Mouse (Mus musculus) lung, adult 2 months (tissue): ENCODE data around the gene Oprm1. TPM values are rescaled to one million over a fixed set of nuclear protein-coding genes. Genes with fewer than 3 reads are reported as not detected.

ENCODE experiments used
- DNase-seq: peaks from one replicate; pipeline ENCODE4 v3.0.0; 2022
- H3K4me1 ChIP-seq: fragments of 200-500 bp; 2 replicates; pipeline ENCODE4 v1.6.1; 2011; ENCODE audit warnings: low read length; ENCODE audit not compliant: control insufficient read depth, insufficient read depth
- H3K4me3 ChIP-seq: fragments of 200-500 bp; replicated peaks from 2 replicates; pipeline ENCODE3; 2011; ENCODE audit warnings: low read depth, mild to moderate bottlenecking, control low read depth, low read length; ENCODE audit errors: extremely low read depth
- CTCF ChIP-seq: fragments of 200-500 bp; IDR thresholded peaks from 2 replicates; pipeline ENCODE4 v1.5.1; 2011; ENCODE audit warnings: mild to moderate bottlenecking, low read length, control low read depth; ENCODE audit not compliant: insufficient read depth
- POLR2A ChIP-seq: fragments of 200-500 bp; IDR thresholded peaks from 2 replicates; pipeline ENCODE4 v1.6.1; 2011; ENCODE audit warnings: low read depth, mild to moderate bottlenecking, control low read depth, low read length, borderline replicate concordance; ENCODE audit errors: extremely low read depth
- WGBS: fragments of 180-500 bp; shearing (Covaris S2); methylation state at CpG from one replicate; pipeline ENCODE4 v1.1.7; 2018; 5-methylcytosine and 5-hydroxymethylcytosine counted together
- polyA plus RNA-seq: library from polyadenylated mRNA; depleted of rRNA; stranded (reverse); fragments of >200 nt; gene quantifications from 2 replicates; pipeline ENCODE4 v1.2.3, GENCODE M21; 2012

Oprm1 gene
- polyA plus RNA-seq, 1 experiment = not detected

DNA sequence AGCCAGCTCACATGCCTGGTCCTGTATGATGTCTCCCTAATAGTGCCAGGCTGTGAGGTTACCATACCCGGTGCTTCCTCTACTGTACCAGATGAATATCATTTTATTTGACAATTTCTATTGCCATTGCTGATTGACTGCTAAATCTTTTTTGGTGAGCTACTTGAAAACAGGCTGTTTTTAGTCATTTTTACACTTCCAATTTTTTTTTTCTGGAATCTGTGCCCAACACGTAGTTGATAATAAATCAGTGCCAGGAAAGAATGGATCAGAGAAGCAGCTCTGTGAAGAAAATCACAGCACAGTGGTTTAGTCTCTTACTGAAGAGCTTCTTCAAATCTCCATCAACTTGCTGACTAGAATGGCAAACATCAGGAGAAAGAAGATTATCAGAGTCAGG, 168.4 kb downstream of the Oprm1 start:
- no peak overlapping the region for H3K4me3 ChIP-seq
- DNase-seq = no peak
- no peaks in the 10 kb centered on the region for H3K4me1 ChIP-seq
- WGBS = 73% methylated on average over 2 of the region's 2 CpGs
- no peak for TF ChIP-seq CTCF
- TF ChIP-seq POLR2A = no peak

DNA sequence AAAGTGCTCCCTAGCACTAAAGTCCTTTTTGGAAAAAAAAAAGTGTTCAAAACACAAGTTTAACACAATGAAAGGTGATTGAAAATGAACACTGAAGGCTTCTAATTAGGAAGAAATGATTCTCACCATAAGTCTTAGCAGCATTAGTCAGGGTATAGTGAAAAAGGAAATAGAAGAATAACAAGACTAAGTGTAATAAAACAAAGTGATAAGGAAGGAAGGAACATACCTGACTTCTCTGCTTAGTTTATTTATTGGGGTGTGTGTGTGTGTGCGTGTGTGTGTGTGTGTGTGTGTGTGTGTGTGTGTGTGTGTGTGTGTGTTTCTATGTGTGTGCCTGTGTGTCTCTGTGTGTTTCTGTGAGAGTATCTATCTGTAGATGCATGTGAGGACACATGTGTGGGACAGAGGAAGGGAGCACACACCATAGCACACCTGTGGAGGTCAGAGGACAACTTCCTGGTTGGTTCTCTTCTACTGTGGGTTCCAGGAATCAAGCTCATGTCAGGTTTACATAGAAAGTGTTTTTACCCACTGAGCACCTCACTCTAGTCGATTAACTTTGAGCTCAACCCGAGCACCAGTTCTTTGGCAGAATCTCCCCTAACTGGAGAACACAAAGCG, 169.4 kb downstream of the Oprm1 start:
- TF ChIP-seq CTCF (no peak), POLR2A (no peak)
- 77% methylated on average over 4 of the region's 4 CpGs for WGBS

DNA sequence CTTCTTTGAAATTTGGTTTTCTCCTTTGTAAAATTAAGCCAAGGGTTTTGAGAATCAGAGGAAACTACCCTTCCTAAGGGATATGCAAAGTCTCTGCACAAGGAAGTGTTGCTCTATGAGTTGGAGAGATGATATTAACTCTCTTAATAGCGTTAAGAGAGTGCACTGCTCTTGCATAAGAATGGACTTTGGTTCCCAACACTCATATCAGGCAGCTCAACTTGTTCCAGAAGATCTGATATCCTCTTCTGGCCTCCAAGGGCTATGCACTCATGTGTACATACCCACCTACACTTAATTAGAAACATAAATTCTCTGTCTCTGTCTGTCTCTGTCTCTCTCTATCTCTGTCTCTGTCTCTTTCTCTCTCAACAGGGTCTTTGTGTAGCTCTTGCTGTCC, 170.6 kb downstream of the Oprm1 start:
- no peak for DNase-seq
- H3K4me1 ChIP-seq = no peaks in the 10 kb centered on the region
- H3K4me3 ChIP-seq = no peak overlapping the region
- TF ChIP-seq CTCF (no peak), POLR2A (no peak)
- 42% methylated on average over 1 of the region's 1 CpGs for WGBS

More for the DNA sequence above, 169.4 kb downstream of the Oprm1 start:
- Histone ChIP-seq H3K4me3 (no peak overlapping the region), H3K4me1 (no peaks in the 10 kb centered on the region)
- DNase-seq = no peak

DNA sequence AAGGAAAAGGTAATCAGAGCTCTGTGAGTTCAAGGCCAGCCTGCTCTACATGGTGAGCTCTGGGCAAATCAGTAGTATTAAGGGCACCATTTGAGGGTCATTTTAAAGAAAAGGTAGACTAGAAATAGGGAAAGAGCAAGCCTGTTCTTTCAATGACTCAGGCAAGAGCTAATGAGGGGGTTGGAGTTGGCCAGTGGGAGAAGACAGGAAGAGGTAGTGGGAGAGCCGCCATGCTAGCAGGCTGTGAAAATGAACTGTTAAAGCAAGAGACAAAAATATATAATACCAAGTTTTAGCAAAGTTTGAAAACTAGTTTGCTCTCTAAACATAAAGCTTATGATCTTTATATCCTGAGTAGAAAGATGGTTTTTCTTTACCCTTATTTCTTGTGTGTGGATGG, 172.1 kb downstream of the Oprm1 start:
- Histone ChIP-seq H3K4me3 (no peak overlapping the region), H3K4me1 (no peaks in the 10 kb centered on the region)
- WGBS = 91% methylated on average over 1 of the region's 1 CpGs
- no peak for TF ChIP-seq POLR2A
- DNase-seq = no peak

DNA sequence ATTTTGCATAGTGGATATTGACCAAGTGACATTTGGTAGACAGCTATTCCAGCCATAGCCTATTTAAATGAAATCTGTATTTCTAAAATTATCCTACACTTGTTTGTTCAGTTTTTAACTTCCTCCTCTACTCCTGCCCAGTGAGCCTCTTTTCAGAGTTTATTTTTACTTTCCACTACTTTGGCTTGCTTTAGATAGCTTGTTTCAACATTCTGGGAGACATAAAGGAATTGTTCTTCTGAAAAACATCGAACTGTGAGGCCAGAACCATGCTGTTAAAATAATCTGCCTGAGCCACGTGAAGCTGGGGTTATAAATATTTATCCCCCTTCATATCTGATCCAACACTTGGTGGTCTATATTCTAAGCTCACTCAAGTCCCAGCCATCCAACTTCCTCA, 172.6 kb downstream of the Oprm1 start:
- DNase-seq = no peak
- 31% methylated on average over 2 of the region's 2 CpGs for WGBS
- no peaks in the 10 kb centered on the region for H3K4me1 ChIP-seq
- no peak overlapping the region for H3K4me3 ChIP-seq
- TF ChIP-seq CTCF = no peak
- TF ChIP-seq POLR2A = no peak

DNA sequence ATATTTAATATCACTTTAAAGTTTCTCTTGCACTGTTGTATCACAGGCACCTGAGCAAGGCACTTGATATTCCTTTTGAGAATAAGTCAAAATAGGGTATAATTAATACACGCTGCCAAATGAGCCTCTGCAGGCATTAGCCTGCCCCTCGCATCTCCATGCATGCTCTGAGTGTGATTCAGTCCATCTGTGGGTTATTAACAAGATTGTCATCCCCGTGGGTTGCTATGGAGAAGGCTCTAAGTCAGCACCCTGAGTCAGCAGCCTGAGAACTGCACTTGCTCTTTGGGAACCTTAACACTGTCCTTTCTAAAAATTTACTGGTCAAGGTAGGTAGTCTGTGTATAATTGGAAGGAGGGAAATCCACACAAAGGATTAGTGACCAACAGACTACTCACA, 176.5 kb downstream of the Oprm1 start:
- WGBS = 81% methylated on average over 3 of the region's 3 CpGs
- DNase-seq = no peak
- no peaks in the 10 kb centered on the region for H3K4me1 ChIP-seq
- TF ChIP-seq POLR2A = no peak
- TF ChIP-seq CTCF = no peak
- no peak overlapping the region for H3K4me3 ChIP-seq

DNA sequence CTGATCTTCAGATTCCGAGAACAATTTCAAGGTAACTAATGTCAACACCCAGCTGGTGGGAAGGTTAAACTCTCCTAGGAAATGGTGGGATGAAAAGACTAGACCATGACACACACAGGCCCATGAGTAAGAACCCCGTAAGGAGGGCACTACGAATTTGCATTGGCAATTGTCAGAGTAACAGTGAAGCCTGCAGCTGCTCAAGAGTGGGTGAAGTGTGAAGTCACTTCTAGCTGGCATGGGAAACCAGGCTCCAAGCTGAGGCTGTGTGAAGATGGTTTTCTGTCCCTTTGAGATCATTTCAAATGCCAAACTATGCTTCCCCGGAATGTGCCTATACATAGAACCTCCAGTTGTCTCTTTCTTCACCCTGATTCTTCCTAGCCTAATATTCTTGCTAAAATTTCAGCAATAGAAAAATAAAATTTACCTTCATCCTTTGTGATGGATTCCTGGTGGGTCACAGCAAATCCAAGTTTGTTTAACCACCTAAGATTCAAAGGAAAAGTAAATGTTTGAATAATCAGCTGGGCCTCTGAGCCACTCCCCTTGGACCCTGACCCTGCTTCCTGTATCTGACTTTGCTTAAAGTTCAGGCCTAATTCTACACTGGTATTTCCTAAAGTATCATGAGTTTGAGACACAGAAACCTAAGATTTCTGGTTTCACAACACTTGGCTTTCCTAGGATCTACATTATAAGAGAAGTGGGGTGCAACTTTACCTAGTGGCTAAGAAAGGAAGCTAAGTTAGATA, 178.5 kb downstream of the Oprm1 start:
- DNase-seq = no peak
- no peak for TF ChIP-seq POLR2A
- TF ChIP-seq CTCF = no peak

DNA sequence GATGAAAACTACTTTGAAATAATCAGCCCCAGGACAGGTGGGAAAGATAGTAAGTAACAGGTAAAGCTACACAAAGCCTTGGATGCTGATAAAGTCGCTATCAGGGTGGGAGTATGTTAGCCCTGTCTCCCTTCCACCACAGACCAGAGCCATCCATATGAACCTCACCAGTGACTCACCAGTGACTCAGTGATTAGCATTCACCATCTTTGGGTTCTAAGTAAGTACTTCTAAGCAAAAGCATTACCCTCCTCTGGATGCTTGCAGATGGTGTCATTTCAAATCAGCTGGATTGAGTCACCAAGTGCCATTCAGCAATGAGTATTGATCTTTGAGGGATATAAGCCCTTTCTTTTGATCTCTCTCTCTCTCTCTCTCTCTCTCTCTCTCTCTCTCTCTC, 194.8 kb downstream of the Oprm1 start:
- TF ChIP-seq POLR2A (no peak), CTCF (no peak)
- Histone ChIP-seq H3K4me1 (no peaks in the 10 kb centered on the region), H3K4me3 (no peak overlapping the region)
- no peak for DNase-seq
- 68% methylated on average over 1 of the region's 1 CpGs for WGBS

More for the DNA sequence above, 178.5 kb downstream of the Oprm1 start:
- whole genome bisulfite sequencing = 80% methylated on average over 4 of the region's 4 CpGs
- no peaks in the 10 kb centered on the region for H3K4me1 ChIP-seq
- H3K4me3 ChIP-seq = no peak overlapping the region

DNA sequence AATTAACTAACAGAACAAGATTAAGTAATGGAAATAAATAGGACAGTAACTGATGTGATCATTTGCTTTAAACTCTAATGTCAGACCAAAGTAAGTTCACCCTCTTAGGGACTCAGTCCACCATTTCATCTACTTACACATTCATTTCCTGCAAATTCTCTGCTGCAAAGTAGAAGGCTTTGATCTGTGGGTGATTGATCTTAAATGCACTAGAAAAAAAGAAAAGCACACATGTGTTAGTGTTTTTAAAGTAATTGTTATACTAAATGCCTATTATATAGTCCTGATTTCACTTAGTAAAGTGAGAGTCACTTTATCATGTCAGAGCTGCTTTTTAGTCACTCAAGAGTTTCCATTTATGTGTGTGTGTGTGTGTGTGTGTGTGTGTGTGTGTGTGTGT, 196.2 kb downstream of the Oprm1 start:
- Histone ChIP-seq H3K4me1 (no peaks in the 10 kb centered on the region), H3K4me3 (no peak overlapping the region)
- DNase-seq = no peak
- TF ChIP-seq POLR2A (no peak), CTCF (no peak)

DNA sequence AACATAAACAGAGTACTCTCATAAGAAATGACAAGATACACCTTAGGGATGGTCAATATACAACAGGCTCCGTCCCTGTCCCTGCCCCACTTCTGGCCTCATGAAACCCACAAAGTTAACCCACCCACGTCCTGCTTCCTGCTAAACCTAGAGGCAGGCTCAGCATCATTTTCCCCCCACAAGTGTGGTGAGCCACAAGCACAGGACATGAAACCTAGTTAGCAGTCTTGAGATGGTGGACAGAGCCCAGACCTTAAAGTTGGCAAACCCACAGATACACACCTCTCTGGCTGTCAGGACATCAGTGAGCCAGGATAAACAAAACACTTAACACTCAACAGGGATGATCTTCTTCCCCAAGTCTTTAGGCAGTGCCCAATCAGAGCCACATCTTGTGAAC, 198.1 kb downstream of the Oprm1 start:
- Histone ChIP-seq H3K4me1 (no peaks in the 10 kb centered on the region), H3K4me3 (no peak overlapping the region)
- 74% methylated on average over 2 of the region's 2 CpGs for WGBS
- TF ChIP-seq CTCF (no peak), POLR2A (no peak)
- DNase-seq = no peak
